Mouse (Mus musculus) kidney, embryonic 14.5 days (tissue): ENCODE data around the gene Zbtb20. TPM values are rescaled to one million over a fixed set of nuclear protein-coding genes. Genes with fewer than 3 reads are reported as not detected.
A peak's percentile ranks its signal among the peaks of the same experiment; 100 is the strongest.

ENCODE experiments used
- ATAC-seq: fragments of 200-750 bp; cut with Nextera tagmentation; 2 replicates; pipeline ENCODE4 v1.8.0; 2017; ENCODE audit warnings: moderate number of reproducible peaks, mild to moderate bottlenecking, moderate TSS enrichment, moderate library complexity; ENCODE audit not compliant: low FRiP score, low TSS enrichment
- H3K27ac ChIP-seq: fragments of 300-500 bp; sonication (generic); 2 replicates; pipeline ENCODE4 v1.5.1; 2014; ENCODE audit warnings: low read depth, mild to moderate bottlenecking, low read length, moderate library complexity, mixed read lengths
- H3K27me3 ChIP-seq: fragments of 300-500 bp; sonication (generic); 2 replicates; pipeline ENCODE4 v1.6.1; 2014; ENCODE audit warnings: mild to moderate bottlenecking, low read length; ENCODE audit not compliant: control insufficient read depth, insufficient read depth
- H3K36me3 ChIP-seq: fragments of 300-500 bp; sonication (generic); 2 replicates; pipeline ENCODE4 v1.6.1; 2014; ENCODE audit warnings: low read length, mixed read lengths; ENCODE audit not compliant: control insufficient read depth, insufficient read depth
- H3K4me1 ChIP-seq: fragments of 300-500 bp; sonication (generic); 2 replicates; pipeline ENCODE4 v1.6.1; 2014; ENCODE audit warnings: low read length, mixed read lengths; ENCODE audit not compliant: control insufficient read depth, insufficient read depth
- H3K4me2 ChIP-seq: fragments of 300-500 bp; sonication (generic); replicated peaks from 2 replicates; pipeline ENCODE4 v1.6.1; 2014; ENCODE audit warnings: low read depth, mild to moderate bottlenecking, low read length
- H3K4me3 ChIP-seq: fragments of 300-500 bp; sonication (generic); 2 replicates; pipeline ENCODE4 v1.5.1; 2014; ENCODE audit warnings: mild to moderate bottlenecking, low read length
- H3K9ac ChIP-seq: fragments of 300-500 bp; sonication (generic); 2 replicates; pipeline ENCODE4 v1.6.1; 2014; ENCODE audit warnings: low read depth, mild to moderate bottlenecking, low read length, moderate library complexity
- H3K9me3 ChIP-seq: fragments of 300-500 bp; sonication (generic); 2 replicates; pipeline ENCODE4 v1.6.1; 2016; ENCODE audit warnings: low read length; ENCODE audit not compliant: control insufficient read depth
- WGBS: fragments of 180-500 bp; shearing (Covaris S2); extraction: QIAGEN DNeasy Blood & Tissue Kit; methylation state at CpG from one replicate; pipeline ENCODE4 v1.1.7; 2014; 5-methylcytosine and 5-hydroxymethylcytosine counted together
- polyA plus RNA-seq: library from polyadenylated mRNA; unstranded; fragments of >200 nt; fragmentation: Nextera tagmentation; extraction: Ambion mirVana; gene quantifications from 2 replicates; pipeline ENCODE4 v1.2.1, GENCODE M21; 2014

The Zbtb20 gene
- polyA plus RNA-seq, 1 experiment from 2014 or later = 43.3 TPM

DNA sequence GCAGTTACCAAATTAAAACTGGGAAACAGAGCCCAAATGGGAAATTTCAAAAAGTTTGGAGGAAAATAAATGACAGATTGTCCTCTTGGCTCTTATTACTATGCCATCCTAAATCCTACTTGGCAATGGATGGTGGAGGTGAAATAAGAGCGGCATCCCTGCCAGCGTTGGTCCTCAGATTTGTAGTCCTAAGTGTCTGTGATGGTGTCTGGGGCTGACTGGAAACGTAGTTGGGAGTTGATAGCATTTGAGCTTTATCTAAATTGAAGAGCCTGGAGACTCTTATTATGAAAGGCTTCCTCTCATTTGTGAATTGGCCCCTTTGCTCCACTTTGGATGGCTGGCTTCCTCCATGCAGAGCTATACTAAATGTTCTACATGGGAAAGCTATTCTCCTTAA, 483.9 kb downstream of the Zbtb20 start:
- Histone ChIP-seq H3K9ac (no peak overlapping the region), H3K4me1 (peaks cover 29% of the 10 kb centered on the region), H3K36me3 (no peaks in the 10 kb centered on the region), H3K4me2 (no peak overlapping the region), H3K9me3 (no peaks in the 10 kb centered on the region), H3K27me3 (no peaks in the 10 kb centered on the region), H3K27ac (no peak overlapping the region; the same call in 1 of the 2 replicates), H3K4me3 (no peak overlapping the region)
- no peak for ATAC-seq
- WGBS = 66% methylated on average over 3 of the region's 3 CpGs

DNA sequence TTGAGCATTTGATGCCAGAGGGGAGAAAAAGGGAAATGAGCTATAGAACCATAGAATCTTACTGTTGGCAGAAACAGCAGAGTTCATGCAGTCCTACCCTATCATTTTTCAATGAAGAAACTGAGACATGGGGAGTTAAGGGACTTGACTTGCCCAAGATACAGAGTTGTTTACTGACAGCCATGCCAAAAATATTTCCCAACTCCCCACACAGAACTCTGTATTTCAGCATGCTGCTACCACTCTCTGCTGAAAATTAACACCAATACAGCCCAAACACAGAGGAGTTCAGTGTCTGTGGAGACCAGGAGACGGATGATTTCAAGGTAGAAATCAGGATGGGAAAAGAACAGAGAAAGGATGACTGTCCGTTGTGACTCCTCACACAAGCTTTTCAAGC, 484.4 kb downstream of the Zbtb20 start:
- H3K27me3 ChIP-seq = no peaks in the 10 kb centered on the region
- no peak for ATAC-seq

GRCm38 (mm10) chr16:43360838-43361480, 485.3 kb downstream of the Zbtb20 start:
- Histone ChIP-seq H3K36me3 (no peaks in the 10 kb centered on the region), H3K4me3 (no peak overlapping the region), H3K4me2 (no peak overlapping the region), H3K27me3 (no peaks in the 10 kb centered on the region), H3K4me1 (peaks cover 33% of the 10 kb centered on the region), H3K27ac (peak overlapping the region; percentile 48; the same call in 1 of the 2 replicates), H3K9ac (no peak overlapping the region), H3K9me3 (no peaks in the 10 kb centered on the region)
- peak; percentile 92 for ATAC-seq
- WGBS = 20% methylated on average over 7 of the region's 7 CpGs

More for the DNA sequence above, 484.4 kb downstream of the Zbtb20 start:
- WGBS = 62% methylated on average over 2 of the region's 2 CpGs
- Histone ChIP-seq H3K4me2 (no peak overlapping the region), H3K27ac (peak overlapping the region; percentile 48; the same call in 1 of the 2 replicates), H3K36me3 (no peaks in the 10 kb centered on the region), H3K4me1 (peaks cover 33% of the 10 kb centered on the region), H3K9ac (no peak overlapping the region), H3K9me3 (no peaks in the 10 kb centered on the region), H3K4me3 (no peak overlapping the region)

- H3K4me3 ChIP-seq = no peak overlapping the region
- H3K27ac ChIP-seq = peak overlapping the region; percentile 80; the same call in 1 of the 2 replicates
These were observed 487.1 kb downstream of the Zbtb20 start for GRCm38 (mm10) chr16:43362651-43363300.

DNA sequence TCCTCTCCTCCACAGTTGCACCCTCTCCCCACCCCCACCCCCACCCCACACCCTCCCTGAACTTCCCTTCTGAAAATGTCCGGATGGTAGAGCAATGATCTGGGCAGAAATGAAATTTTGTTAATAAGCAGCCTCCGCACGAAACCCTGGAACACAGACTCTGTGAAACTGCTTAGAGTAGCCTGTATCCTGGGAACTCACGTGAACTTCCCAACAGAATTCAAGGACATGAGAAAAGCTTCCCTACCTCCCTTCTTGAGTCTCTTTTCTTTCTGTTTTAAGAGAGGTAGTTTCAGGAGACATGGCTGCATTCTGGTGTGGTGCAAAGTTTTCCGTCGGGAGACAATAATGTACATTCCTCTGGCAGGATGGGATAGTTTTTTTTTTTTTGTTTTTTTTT, 487.6 kb downstream of the Zbtb20 start:
- H3K36me3 ChIP-seq = no peaks in the 10 kb centered on the region
- no peaks in the 10 kb centered on the region for H3K27me3 ChIP-seq
- 42% methylated on average over 6 of the region's 6 CpGs for WGBS
- H3K4me3 ChIP-seq = no peak overlapping the region
- peak overlapping the region; percentile 80 for H3K27ac ChIP-seq
- no peaks in the 10 kb centered on the region for H3K9me3 ChIP-seq
- H3K4me1 ChIP-seq = peaks cover 33% of the 10 kb centered on the region
- H3K4me2 ChIP-seq = 0 out of 2 replicates have a peak overlapping the region, but pooled peaks have one; percentile 0
- no peak overlapping the region for H3K9ac ChIP-seq
- no peak for ATAC-seq

More at GRCm38 (mm10) chr16:43362651-43363300, 487.1 kb downstream of the Zbtb20 start:
- Histone ChIP-seq H3K36me3 (no peaks in the 10 kb centered on the region), H3K9ac (no peak overlapping the region), H3K9me3 (no peaks in the 10 kb centered on the region), H3K4me1 (peaks cover 33% of the 10 kb centered on the region), H3K4me2 (no peak overlapping the region), H3K27me3 (no peaks in the 10 kb centered on the region)
- WGBS = 53% methylated on average over 9 of the region's 9 CpGs
- peak; percentile 33 for ATAC-seq

- 11% methylated on average over 7 of the region's 7 CpGs for WGBS
- Histone ChIP-seq H3K9me3 (no peaks in the 10 kb centered on the region), H3K36me3 (no peaks in the 10 kb centered on the region), H3K27me3 (no peaks in the 10 kb centered on the region), H3K4me1 (peaks cover 33% of the 10 kb centered on the region), H3K4me3 (no peak overlapping the region), H3K4me2 (peak overlapping the region; percentile 0; the same call in 1 of the 2 replicates), H3K9ac (0 out of 2 replicates have a peak overlapping the region, but pooled peaks have one; percentile 33), H3K27ac (peak overlapping the region; percentile 80)
- peak; percentile 68; the same call in 1 of the 2 replicates for ATAC-seq
These were observed 488.3 kb downstream of the Zbtb20 start for GRCm38 (mm10) chr16:43363751-43364515.

DNA sequence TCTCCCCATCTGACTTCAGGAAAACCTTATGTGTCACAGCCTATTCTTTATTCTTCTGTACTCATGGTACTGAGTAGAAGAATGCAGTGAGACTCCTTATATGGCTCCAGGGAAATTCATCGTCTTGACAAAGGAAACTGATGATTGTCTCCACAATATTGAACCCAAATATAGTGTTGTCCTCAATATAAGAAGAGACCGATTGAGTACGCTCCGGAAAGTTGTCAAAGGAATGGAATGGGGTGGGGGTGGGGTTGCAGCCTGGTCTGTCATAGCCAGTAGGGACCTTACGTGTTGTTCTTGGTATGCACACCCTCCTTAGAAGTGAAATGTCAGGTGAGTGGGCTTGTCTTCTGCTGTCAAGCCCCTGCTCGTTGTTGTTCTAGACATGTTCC, 488.8 kb downstream of the Zbtb20 start:
- peaks cover 33% of the 10 kb centered on the region for H3K4me1 ChIP-seq
- no peaks in the 10 kb centered on the region for H3K36me3 ChIP-seq
- H3K9ac ChIP-seq = no peak overlapping the region
- H3K27ac ChIP-seq = peak overlapping the region; percentile 80; the same call in 1 of the 2 replicates
- ATAC-seq = no peak
- 76% methylated on average over 6 of the region's 6 CpGs for WGBS
- H3K4me3 ChIP-seq = no peak overlapping the region
- H3K4me2 ChIP-seq = peak overlapping the region; percentile 8; the same call in 1 of the 2 replicates
- no peaks in the 10 kb centered on the region for H3K27me3 ChIP-seq
- no peaks in the 10 kb centered on the region for H3K9me3 ChIP-seq

DNA sequence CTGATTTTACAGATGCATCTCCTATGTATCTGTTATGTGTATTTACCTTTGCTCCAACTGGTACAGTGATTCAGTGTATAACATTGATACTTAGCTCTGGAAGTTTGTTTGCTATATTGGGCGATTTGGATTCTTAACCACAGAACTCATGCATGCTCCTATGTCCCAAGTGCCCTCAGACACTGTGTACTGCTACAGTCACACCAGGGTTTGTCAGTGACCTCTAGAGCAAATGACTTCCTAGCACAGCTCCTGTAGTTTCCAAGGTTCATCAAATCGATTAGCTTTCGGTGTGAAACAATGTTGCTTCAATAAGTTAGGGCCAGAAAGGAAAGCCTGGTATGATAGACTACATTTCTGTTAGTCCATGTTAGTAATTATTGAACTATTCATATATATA, 489.6 kb downstream of the Zbtb20 start:
- H3K4me2 ChIP-seq = no peak overlapping the region

More for the DNA sequence above, 489.6 kb downstream of the Zbtb20 start:
- H3K9me3 ChIP-seq = no peaks in the 10 kb centered on the region
- H3K4me3 ChIP-seq = no peak overlapping the region
- H3K27me3 ChIP-seq = no peaks in the 10 kb centered on the region
- H3K27ac ChIP-seq = no peak overlapping the region
- peaks cover 31% of the 10 kb centered on the region for H3K4me1 ChIP-seq
- H3K36me3 ChIP-seq = no peaks in the 10 kb centered on the region
- 85% methylated on average over 3 of the region's 3 CpGs for WGBS
- no peak for ATAC-seq
- no peak overlapping the region for H3K9ac ChIP-seq
